Mouse (Mus musculus): ENCODE data around the gene Usp16. TPM values are rescaled to one million over a fixed set of nuclear protein-coding genes. Genes with fewer than 3 reads are reported as not detected.
"Not testable (repeated sequence)": the region's sequence is repeated elsewhere in the genome, so short reads cannot be mapped to it uniquely, and the experiment has no call there.

Usp16 gene
- total and polyA plus RNA-seq, 3 experiments: 80.9 to 149 (median 85.6) TPM

- H3K27me3 ChIP-seq (replicated peaks); in situ Hi-C loops (cut with MboI; ENCODE audit: low pct_ligation_motif_present, low pct_unique_long_range_greater_than_20kb, low sequenced_read_pairs); DNase-seq (ENCODE audit: extremely low read depth); dilution Hi-C loops (cut with MboI; ENCODE audit: extremely low pct_ligation_motif_present, extremely low pct_unique_long_range_greater_than_20kb, low sequenced_read_pairs); H3K9me3 ChIP-seq (replicated peaks; ENCODE audit: low read length); H3K9ac ChIP-seq (ENCODE audit: insufficient read depth, low read depth); H3K27ac ChIP-seq (ENCODE audit: insufficient read depth, low read depth); H3K4me3 ChIP-seq (replicated peaks in 1 of 3; ENCODE audit: low read depth in 2 of 3, low read length in 2 of 3, poor library complexity in 1 of 3); H3K4me2 ChIP-seq (ENCODE audit: insufficient read depth, low read depth, poor library complexity, severe bottlenecking): not testable (repeated sequence)
- peaks cover 5 to 21% of the 10 kb centered on the region in 2 experiments; a peak in 3 of 4 replicates for H3K4me1 ChIP-seq (ENCODE audit: control insufficient read depth in 1 of 2, insufficient read depth in 2 of 2)
- TF ChIP-seq ZKSCAN1 (IDR thresholded peaks at IDR 0.05; ENCODE audit: borderline replicate concordance, low read depth, low read length): peak; percentile 79
- peaks cover 52 to 67% of the 10 kb centered on the region in 2 experiments for H3K36me3 ChIP-seq (replicated peaks in 1 of 2; ENCODE audit: control insufficient read depth in 1 of 2, insufficient read depth in 1 of 2, low read length in 1 of 2)
- peaks cover 59% of the 10 kb centered on the region for H3K79me2 ChIP-seq (replicated peaks; ENCODE audit: control insufficient read depth, extremely low read depth, insufficient read depth, poor library complexity, severe bottlenecking)
These were observed 37.8 kb downstream of the Usp16 start for GRCm38 (mm10) chr16:87492191-87492792.

- Histone ChIP-seq H3K4me1 (ENCODE audit: control insufficient read depth in 1 of 2, insufficient read depth in 2 of 2) (peaks cover 8 to 29% of the 10 kb centered on the region in 2 experiments), H3K36me3 (replicated peaks in 1 of 2; ENCODE audit: control insufficient read depth in 1 of 2, insufficient read depth in 1 of 2, low read length in 1 of 2) (peaks cover 31 to 47% of the 10 kb centered on the region in 2 experiments), H3K27me3 (replicated peaks) (no peaks in the 10 kb centered on the region), H3K9ac (ENCODE audit: insufficient read depth, low read depth) (peak overlapping the region; percentile 100), H3K79me2 (replicated peaks; ENCODE audit: control insufficient read depth, extremely low read depth, insufficient read depth, poor library complexity, severe bottlenecking) (peaks cover 55% of the 10 kb centered on the region), H3K9me3 (replicated peaks; ENCODE audit: low read length) (no peaks in the 10 kb centered on the region), H3K27ac (ENCODE audit: insufficient read depth, low read depth) (peak overlapping the region; percentile 66), H3K4me3 (replicated peaks in 1 of 3; ENCODE audit: low read depth in 2 of 3, low read length in 2 of 3, poor library complexity in 1 of 3) (peak overlapping the region; percentile 87 to 97 (median 96)), H3K4me2 (ENCODE audit: insufficient read depth, low read depth, poor library complexity, severe bottlenecking) (peak overlapping the region; percentile 98)
- in situ Hi-C loops (cut with MboI; ENCODE audit: low pct_ligation_motif_present, low pct_unique_long_range_greater_than_20kb, low sequenced_read_pairs): no loop called here
- DNase-seq (ENCODE audit: extremely low read depth): no peak
- TF ChIP-seq ZNF384 (IDR thresholded peaks at IDR 0.05; ENCODE audit: low read depth, low read length): peak; percentile 66; the same call in 1 of the 2 replicates
- no peak for TF ChIP-seq GABPA (IDR thresholded peaks at IDR 0.05; ENCODE audit: insufficient replicate concordance, low read depth, low read length)
- dilution Hi-C loops (cut with MboI; ENCODE audit: extremely low pct_ligation_motif_present, extremely low pct_unique_long_range_greater_than_20kb, low sequenced_read_pairs): no loop called here
These were observed 40.6 kb downstream of the Usp16 start for GRCm38 (mm10) chr16:87494955-87495655.

- Histone ChIP-seq H3K4me3 (replicated peaks in 1 of 3; ENCODE audit: low read depth in 2 of 3, low read length in 2 of 3, poor library complexity in 1 of 3) (peak within 1 kb of the TSS; percentile 87 to 97 (median 96)), H3K4me1 (ENCODE audit: control insufficient read depth in 1 of 2, insufficient read depth in 2 of 2) (peaks cover 8 to 29% of the 10 kb centered on the region in 2 experiments), H3K27ac (ENCODE audit: insufficient read depth, low read depth) (peak within 1 kb of the TSS; percentile 66), H3K4me2 (ENCODE audit: insufficient read depth, low read depth, poor library complexity, severe bottlenecking) (peak within 1 kb of the TSS; percentile 99), H3K36me3 (replicated peaks in 1 of 2; ENCODE audit: control insufficient read depth in 1 of 2, insufficient read depth in 1 of 2, low read length in 1 of 2) (peaks cover 24 to 39% of the 10 kb centered on the region in 2 experiments), H3K9ac (ENCODE audit: insufficient read depth, low read depth) (peak within 1 kb of the TSS; percentile 100), H3K79me2 (replicated peaks; ENCODE audit: control insufficient read depth, extremely low read depth, insufficient read depth, poor library complexity, severe bottlenecking) (peaks cover 51% of the 10 kb centered on the region), H3K9me3 (replicated peaks; ENCODE audit: low read length) (no peaks in the 10 kb centered on the region), H3K27me3 (replicated peaks) (no peaks in the 10 kb centered on the region)
- dilution Hi-C loops (cut with MboI; ENCODE audit: extremely low pct_ligation_motif_present, extremely low pct_unique_long_range_greater_than_20kb, low sequenced_read_pairs) (no loop called here), in situ Hi-C loops (cut with MboI; ENCODE audit: low pct_ligation_motif_present, low pct_unique_long_range_greater_than_20kb, low sequenced_read_pairs) (no loop called here)
- peak; percentile 100 for DNase-seq (ENCODE audit: extremely low read depth)
- TF ChIP-seq MXI1 (IDR thresholded peaks at IDR 0.05; ENCODE audit: low read depth, low read length) (peak; percentile 96), RAD21 (IDR thresholded peaks at IDR 0.05; ENCODE audit: low read depth, low read length) (no peak), MEF2A (IDR thresholded peaks at IDR 0.05; ENCODE audit: borderline replicate concordance, low read depth, low read length) (peak; percentile 85), E2F4 (IDR thresholded peaks at IDR 0.05; ENCODE audit: insufficient replicate concordance, low read depth, low read length) (no peak), SIN3A (IDR thresholded peaks at IDR 0.05; ENCODE audit: low read length) (peak; percentile 99), MAZ (IDR thresholded peaks at IDR 0.05; ENCODE audit: low read depth, low read length) (peak; percentile 90), MAX (IDR thresholded peaks at IDR 0.05; ENCODE audit: low read length) (peak; percentile 94), JUND (conservative IDR thresholded peaks at IDR 0.05; ENCODE audit: low read depth, low read length) (no peak), POLR2AphosphoS2 (IDR thresholded peaks at IDR 0.05; ENCODE audit: low read depth, low read length) (peak; percentile 98), ETS1 (conservative IDR thresholded peaks at IDR 0.05; ENCODE audit: low read depth, low read length) (peak; percentile 52; the same call in 1 of the 2 replicates), JUN (IDR thresholded peaks at IDR 0.05; ENCODE audit: insufficient read depth, low read depth, low read length) (no peak), GABPA (IDR thresholded peaks at IDR 0.05; ENCODE audit: insufficient replicate concordance, low read depth, low read length) (peak; percentile 58; the same call in 1 of the 2 replicates), RCOR1 (conservative IDR thresholded peaks at IDR 0.05; ENCODE audit: low read depth, low read length) (no peak), ZMIZ1 (IDR thresholded peaks at IDR 0.05; ENCODE audit: low read depth, low read length) (peak; percentile 97), ZNF384 (IDR thresholded peaks at IDR 0.05; ENCODE audit: low read depth, low read length) (no peak), EP300 (IDR thresholded peaks at IDR 0.05; ENCODE audit: low read length) (no peak), MAFK (IDR thresholded peaks at IDR 0.05; ENCODE audit: insufficient replicate concordance, low read length) (no peak), NELFE (IDR thresholded peaks at IDR 0.05; ENCODE audit: low read depth, low read length) (peak; percentile 100), IRF4 (IDR thresholded peaks at IDR 0.05; ENCODE audit: low read depth, low read length) (peak; percentile 61)
These were observed 41.4 kb downstream of the Usp16 start, which contains the start of gene Cct8 for GRCm38 (mm10) chr16:87495716-87496447. Gene Cct8 (minus strand): TSS chr16:87495873.
